Mouse (Mus musculus) c-Kit-positive CD71-negative TER-119-negative erythroid progenitor cells, embryonic 14.5 days (primary cell): Measurements from ENCODE around the gene Elmod2.
"Not testable (repeated sequence)": the region's sequence is repeated elsewhere in the genome, so short reads cannot be mapped to it uniquely, and the experiment has no call there.

Experiments
- DNase-seq: peaks from one replicate; pipeline ENCODE4 v3.0.0-alpha.2; 2013; ENCODE audit warnings: low read depth

The Elmod2 gene

GRCm38 (mm10) chr8:83331899-83332697, at the start of gene Elmod2:
Elmod2 (minus strand) TSS chr8:83332486.
- peak; percentile 87 for DNase-seq

GRCm38 (mm10) chr8:83381016-83381415, 48.7 kb upstream of the Elmod2 start:
- no peak for DNase-seq

GRCm38 (mm10) chr8:83380141-83380540, 47.9 kb upstream of the Elmod2 start:
- no peak for DNase-seq

- no peak for DNase-seq
These were observed 44.9 kb upstream of the Elmod2 start for GRCm38 (mm10) chr8:83377231-83377630.

GRCm38 (mm10) chr8:83363156-83363769, 31.0 kb upstream of the Elmod2 start:
- DNase-seq = no peak

- no peak for DNase-seq
These were observed 19.0 kb upstream of the Elmod2 start for GRCm38 (mm10) chr8:83351315-83351714.

GRCm38 (mm10) chr8:83348263-83348662, 16.0 kb upstream of the Elmod2 start, which contains the start of gene Mgat4d:
Mgat4d (plus strand) TSS chr8:83348471.
- no peak for DNase-seq

GRCm38 (mm10) chr8:83342693-83343092, 10.4 kb upstream of the Elmod2 start:
- no peak for DNase-seq

GRCm38 (mm10) chr8:83342076-83342475, 9.8 kb upstream of the Elmod2 start:
- no peak for DNase-seq

GRCm38 (mm10) chr8:83332864-83333263, 578 bp upstream of the Elmod2 start:
- DNase-seq = no peak

- no peak for DNase-seq
These were observed 753 bp downstream of the Elmod2 start for GRCm38 (mm10) chr8:83331567-83331898.

- no peak for DNase-seq
These were observed 4.4 kb downstream of the Elmod2 start for GRCm38 (mm10) chr8:83327889-83328288.

GRCm38 (mm10) chr8:83323056-83323455, 9.2 kb downstream of the Elmod2 start:
- DNase-seq = no peak

GRCm38 (mm10) chr8:83322374-83322773, 9.9 kb downstream of the Elmod2 start:
- DNase-seq = no peak

GRCm38 (mm10) chr8:83320543-83320942, 11.7 kb downstream of the Elmod2 start:
- no peak for DNase-seq

- no peak for DNase-seq
These were observed 16.6 kb downstream of the Elmod2 start for GRCm38 (mm10) chr8:83315691-83316090.

GRCm38 (mm10) chr8:83315084-83315483, 17.2 kb downstream of the Elmod2 start:
- not testable (repeated sequence) for DNase-seq

GRCm38 (mm10) chr8:83309836-83310235, 22.4 kb downstream of the Elmod2 start:
- no peak for DNase-seq

- DNase-seq = no peak
These were observed 27.3 kb downstream of the Elmod2 start for GRCm38 (mm10) chr8:83304946-83305345.

GRCm38 (mm10) chr8:83300135-83300534, 32.2 kb downstream of the Elmod2 start:
- DNase-seq = no peak

- no peak for DNase-seq
These were observed 34.9 kb downstream of the Elmod2 start for GRCm38 (mm10) chr8:83297375-83297774.

- DNase-seq = no peak
These were observed 42.1 kb downstream of the Elmod2 start, which contains the start of gene Ucp1 for GRCm38 (mm10) chr8:83290176-83290575. Ucp1 (plus strand) TSS chr8:83290352.

GRCm38 (mm10) chr8:83285391-83285790, 46.9 kb downstream of the Elmod2 start:
- DNase-seq = no peak

- DNase-seq = no peak
These were observed 53.9 kb downstream of the Elmod2 start for GRCm38 (mm10) chr8:83278431-83278830.
